Mouse (Mus musculus): ENCODE data around the gene Fam89b. TPM values are rescaled to one million over a fixed set of nuclear protein-coding genes. Genes with fewer than 3 reads are reported as not detected.
"Not testable (repeated sequence)": the region's sequence is repeated elsewhere in the genome, so short reads cannot be mapped to it uniquely, and the experiment has no call there.

The Fam89b gene
- total and polyA plus RNA-seq, 2 experiments, result 6.8 to 56.6 TPM

DNA sequence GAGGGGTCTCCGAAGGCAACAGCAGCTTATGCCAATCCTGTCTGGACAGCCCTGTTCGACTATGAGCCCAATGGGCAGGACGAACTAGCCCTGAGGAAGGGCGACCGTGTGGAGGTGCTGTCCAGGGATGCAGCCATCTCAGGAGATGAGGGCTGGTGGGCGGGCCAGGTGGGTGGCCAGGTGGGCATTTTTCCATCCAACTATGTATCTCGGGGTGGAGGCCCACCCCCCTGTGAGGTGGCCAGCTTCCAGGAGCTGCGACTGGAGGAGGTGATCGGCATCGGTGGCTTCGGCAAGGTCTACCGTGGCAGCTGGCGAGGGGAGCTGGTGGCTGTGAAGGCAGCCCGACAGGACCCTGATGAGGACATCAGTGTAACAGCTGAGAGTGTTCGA lies 39.1 kb downstream of the Fam89b start:
- DNase-seq (ENCODE audit: extremely low read depth, low read depth, low spot score), result no peak
- H3K27ac ChIP-seq (replicated peaks; ENCODE audit: insufficient read depth, low read depth, low read length), result no peak overlapping the region; the same call in 1 of the 2 replicates
- 15% methylated on average over 15 of the region's 15 CpGs for WGBS
- H3K4me3 ChIP-seq (ENCODE audit: insufficient read depth, low read depth, low read length), result peak overlapping the region; percentile 89
- TF ChIP-seq POLR2A (IDR thresholded peaks at IDR 0.05; ENCODE audit: extremely low read depth, insufficient read depth, low read length), result no peak
- H3K79me2 ChIP-seq (ENCODE audit: control insufficient read depth, insufficient read depth, low read length), result peaks cover 23% of the 10 kb centered on the region
- H3K9ac ChIP-seq (ENCODE audit: low read depth, low read length), result peak overlapping the region; percentile 85
- no peaks in the 10 kb centered on the region for H3K27me3 ChIP-seq (ENCODE audit: control insufficient read depth, insufficient read depth, low read length)
- peaks cover 22% of the 10 kb centered on the region for H3K4me1 ChIP-seq (ENCODE audit: control insufficient read depth, insufficient read depth, low read length)
- H3K36me3 ChIP-seq (ENCODE audit: control insufficient read depth, insufficient read depth, low read length), result peaks cover 3% of the 10 kb centered on the region

DNA sequence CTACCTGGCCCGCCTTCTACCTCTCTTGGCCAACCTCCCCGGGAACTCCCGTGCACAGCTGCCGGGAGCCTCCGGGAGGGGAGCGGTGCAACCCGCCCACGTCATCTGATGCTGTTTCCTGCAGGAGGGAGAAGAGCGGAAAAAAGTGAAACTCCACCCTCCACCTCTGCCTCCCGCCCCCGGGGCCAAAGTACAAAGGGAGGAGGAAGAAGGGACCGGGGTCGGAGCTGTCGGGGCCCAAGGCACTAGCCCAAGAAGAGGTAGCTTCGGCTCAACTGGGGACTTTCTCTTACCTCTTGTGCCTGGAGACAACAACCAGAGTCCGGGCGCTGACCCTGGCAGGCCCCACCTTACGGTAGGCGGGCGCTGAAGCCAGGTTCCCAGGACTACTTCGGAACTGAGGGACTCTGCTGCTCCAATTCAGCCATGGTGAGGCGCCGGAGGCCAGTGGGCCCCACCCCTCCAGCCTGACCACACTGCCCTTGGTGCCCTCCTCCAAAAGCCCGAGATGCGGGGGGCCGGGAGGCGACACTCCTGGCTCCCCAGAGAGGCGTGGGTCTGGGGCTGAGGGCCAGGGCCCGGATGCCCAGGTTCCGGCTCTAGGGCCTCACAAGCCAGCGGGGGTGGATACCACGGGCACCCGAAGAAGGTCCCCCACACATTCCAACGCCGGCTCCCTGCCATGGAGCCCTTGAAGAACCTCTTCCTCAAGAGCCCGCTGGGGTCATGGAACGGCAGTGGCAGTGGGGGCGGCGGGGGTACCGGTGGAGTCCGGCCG lies 39.7 kb downstream of the Fam89b start:
- peak overlapping the region; percentile 89 for H3K4me3 ChIP-seq (ENCODE audit: insufficient read depth, low read depth, low read length)
- 2% methylated on average over 42 of the region's 42 CpGs for WGBS
- H3K27ac ChIP-seq (replicated peaks; ENCODE audit: insufficient read depth, low read depth, low read length), result peak overlapping the region; percentile 90
- peak overlapping the region; percentile 85 for H3K9ac ChIP-seq (ENCODE audit: low read depth, low read length)
- DNase-seq (ENCODE audit: extremely low read depth, low read depth, low spot score), result peak; percentile 90
- no peaks in the 10 kb centered on the region for H3K27me3 ChIP-seq (ENCODE audit: control insufficient read depth, insufficient read depth, low read length)
- H3K36me3 ChIP-seq (ENCODE audit: control insufficient read depth, insufficient read depth, low read length), result no peaks in the 10 kb centered on the region; the same call in 1 of the 2 replicates
- H3K79me2 ChIP-seq (ENCODE audit: control insufficient read depth, insufficient read depth, low read length), result peaks cover 23% of the 10 kb centered on the region
- peaks cover 22% of the 10 kb centered on the region for H3K4me1 ChIP-seq (ENCODE audit: control insufficient read depth, insufficient read depth, low read length)
- peak; percentile 79; the same call in 1 of the 2 replicates for TF ChIP-seq POLR2A (IDR thresholded peaks at IDR 0.05; ENCODE audit: extremely low read depth, insufficient read depth, low read length)
- TF ChIP-seq CTCF (IDR thresholded peaks at IDR 0.05; ENCODE audit: low read depth, low read length), result 0 out of 2 replicates have a peak, but pooled peaks have one; percentile 0

DNA sequence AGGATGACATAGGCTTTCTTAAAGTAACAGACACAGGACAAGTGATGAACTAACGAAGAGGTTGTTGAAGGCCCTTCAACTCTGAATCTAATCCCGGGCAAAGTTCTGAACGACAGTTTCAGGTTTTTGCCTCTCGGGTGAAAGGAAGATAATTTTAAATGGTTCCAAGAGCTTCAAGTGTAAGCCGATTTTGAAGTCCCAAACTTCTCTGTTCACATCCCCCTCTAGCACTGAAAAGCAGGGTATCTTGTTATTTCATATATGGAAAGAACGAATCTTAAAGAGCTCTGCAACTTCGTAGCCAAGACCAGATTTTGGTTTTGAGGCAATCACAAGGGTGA lies 40.4 kb downstream of the Fam89b start:
- 1% methylated on average over 7 of the region's 7 CpGs for WGBS
- peaks cover 23% of the 10 kb centered on the region for H3K79me2 ChIP-seq (ENCODE audit: control insufficient read depth, insufficient read depth, low read length)
- peaks cover 22% of the 10 kb centered on the region for H3K4me1 ChIP-seq (ENCODE audit: control insufficient read depth, insufficient read depth, low read length)
- H3K27ac ChIP-seq (replicated peaks; ENCODE audit: insufficient read depth, low read depth, low read length), result peak overlapping the region; percentile 90
- no peak for DNase-seq (ENCODE audit: extremely low read depth, low read depth, low spot score)
- TF ChIP-seq CTCF (IDR thresholded peaks at IDR 0.05; ENCODE audit: low read depth, low read length) (no peak), POLR2A (IDR thresholded peaks at IDR 0.05; ENCODE audit: extremely low read depth, insufficient read depth, low read length) (no peak)
- H3K4me3 ChIP-seq (ENCODE audit: insufficient read depth, low read depth, low read length), result peak overlapping the region; percentile 89
- H3K36me3 ChIP-seq (ENCODE audit: control insufficient read depth, insufficient read depth, low read length), result no peaks in the 10 kb centered on the region; the same call in 1 of the 2 replicates
- H3K27me3 ChIP-seq (ENCODE audit: control insufficient read depth, insufficient read depth, low read length), result no peaks in the 10 kb centered on the region
- peak overlapping the region; percentile 74 for H3K9ac ChIP-seq (ENCODE audit: low read depth, low read length)

DNA sequence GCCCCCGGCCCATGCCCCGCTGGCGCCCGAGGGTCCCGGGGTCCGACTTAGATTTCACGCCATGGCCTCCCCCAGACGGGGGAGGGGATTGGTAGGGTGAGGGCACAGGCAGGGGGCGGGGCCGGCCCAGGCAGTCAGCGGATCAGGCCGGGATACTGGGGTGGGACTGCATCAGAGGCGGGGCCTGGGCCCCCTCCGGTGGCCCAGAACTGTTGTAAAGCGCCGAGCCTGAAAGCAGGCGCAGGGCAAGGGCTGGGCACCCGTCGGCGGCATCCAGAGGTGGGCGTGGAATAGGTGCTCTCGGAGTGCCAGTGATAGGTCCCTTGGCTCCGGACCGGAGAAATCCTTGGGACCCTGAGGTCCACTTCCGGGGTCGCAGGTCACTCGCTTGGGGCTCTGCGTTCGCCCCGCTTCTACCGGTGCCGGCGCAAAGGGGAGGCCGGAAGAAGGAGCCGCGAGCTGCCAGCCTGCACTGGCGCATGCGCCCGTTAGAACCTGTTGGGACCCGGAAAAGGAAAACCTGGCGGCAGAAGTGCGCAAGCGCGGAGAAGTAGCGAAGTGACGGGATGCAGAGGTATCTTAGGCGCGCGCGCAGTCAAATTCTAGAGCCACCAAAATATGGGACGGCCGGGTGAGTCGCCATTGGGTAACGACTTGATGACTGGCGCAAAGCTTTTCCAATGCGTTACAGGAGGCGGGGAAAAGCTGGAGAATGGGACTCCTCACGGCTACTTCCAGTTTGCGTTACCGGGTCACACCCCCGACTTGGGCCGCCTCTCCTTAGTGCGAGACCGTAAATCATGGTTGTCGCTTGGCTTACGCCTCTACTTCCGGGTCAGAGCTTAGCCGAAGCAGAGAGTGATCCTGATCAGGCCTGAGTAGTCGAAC lies 41.0 kb downstream of the Fam89b start, which contains the start of the genes Map3k11 and Pcnx3:
TSS of gene Map3k11 (plus strand) at position 543 of the 888 bp plus-strand sequence.
TSS of gene Pcnx3 (minus strand) at position 709 of the 888 bp plus-strand sequence.
- Histone ChIP-seq H3K27ac (replicated peaks; ENCODE audit: insufficient read depth, low read depth, low read length) (peak within 1 kb of the TSS; percentile 90), H3K9ac (ENCODE audit: low read depth, low read length) (peak within 1 kb of the TSS; percentile 85), H3K27me3 (ENCODE audit: control insufficient read depth, insufficient read depth, low read length) (no peaks in the 10 kb centered on the region), H3K36me3 (ENCODE audit: control insufficient read depth, insufficient read depth, low read length) (no peaks in the 10 kb centered on the region; the same call in 1 of the 2 replicates), H3K79me2 (ENCODE audit: control insufficient read depth, insufficient read depth, low read length) (peaks cover 23% of the 10 kb centered on the region), H3K4me3 (ENCODE audit: insufficient read depth, low read depth, low read length) (peak within 1 kb of the TSS; percentile 89), H3K4me1 (ENCODE audit: control insufficient read depth, insufficient read depth, low read length) (peaks cover 22% of the 10 kb centered on the region)
- under 1% methylated on average over 69 of the region's 69 CpGs for WGBS
- no peak for TF ChIP-seq CTCF (IDR thresholded peaks at IDR 0.05; ENCODE audit: low read depth, low read length)
- 0 out of 2 replicates have a peak, but pooled peaks have one; percentile 30 for TF ChIP-seq POLR2A (IDR thresholded peaks at IDR 0.05; ENCODE audit: extremely low read depth, insufficient read depth, low read length)
- peak; percentile 99 for DNase-seq (ENCODE audit: extremely low read depth, low read depth, low spot score)

DNA sequence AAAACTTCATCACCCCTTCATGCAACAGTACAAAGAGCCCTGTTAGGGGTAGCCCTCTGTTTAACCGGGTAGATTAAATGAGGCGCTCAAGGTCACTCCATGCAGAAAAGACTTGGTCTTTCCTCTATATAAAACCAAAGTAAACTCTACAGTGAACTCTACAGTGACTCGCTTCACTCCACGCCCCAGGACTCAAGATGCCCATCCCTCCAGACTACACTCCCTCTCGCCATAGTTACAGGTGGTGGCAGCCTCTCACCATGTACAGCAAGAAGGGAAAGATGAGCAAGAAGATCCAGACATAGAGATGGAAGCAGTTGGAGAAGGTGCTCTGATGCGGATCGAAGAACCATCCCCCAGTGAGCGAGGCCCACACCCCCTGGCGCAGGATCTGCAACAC lies 41.7 kb downstream of the Fam89b start:
- Histone ChIP-seq H3K4me3 (ENCODE audit: insufficient read depth, low read depth, low read length) (peak overlapping the region; percentile 88), H3K4me1 (ENCODE audit: control insufficient read depth, insufficient read depth, low read length) (peaks cover 20% of the 10 kb centered on the region), H3K27ac (replicated peaks; ENCODE audit: insufficient read depth, low read depth, low read length) (no peak overlapping the region), H3K27me3 (ENCODE audit: control insufficient read depth, insufficient read depth, low read length) (no peaks in the 10 kb centered on the region), H3K36me3 (ENCODE audit: control insufficient read depth, insufficient read depth, low read length) (peaks cover 1% of the 10 kb centered on the region; the same call in 1 of the 2 replicates), H3K9ac (ENCODE audit: low read depth, low read length) (peak overlapping the region; percentile 80), H3K79me2 (ENCODE audit: control insufficient read depth, insufficient read depth, low read length) (peaks cover 23% of the 10 kb centered on the region)
- 32% methylated on average over 9 of the region's 9 CpGs for WGBS
- no peak for DNase-seq (ENCODE audit: extremely low read depth, low read depth, low spot score)
- TF ChIP-seq CTCF (IDR thresholded peaks at IDR 0.05; ENCODE audit: low read depth, low read length) (no peak), POLR2A (IDR thresholded peaks at IDR 0.05; ENCODE audit: extremely low read depth, insufficient read depth, low read length) (no peak)

DNA sequence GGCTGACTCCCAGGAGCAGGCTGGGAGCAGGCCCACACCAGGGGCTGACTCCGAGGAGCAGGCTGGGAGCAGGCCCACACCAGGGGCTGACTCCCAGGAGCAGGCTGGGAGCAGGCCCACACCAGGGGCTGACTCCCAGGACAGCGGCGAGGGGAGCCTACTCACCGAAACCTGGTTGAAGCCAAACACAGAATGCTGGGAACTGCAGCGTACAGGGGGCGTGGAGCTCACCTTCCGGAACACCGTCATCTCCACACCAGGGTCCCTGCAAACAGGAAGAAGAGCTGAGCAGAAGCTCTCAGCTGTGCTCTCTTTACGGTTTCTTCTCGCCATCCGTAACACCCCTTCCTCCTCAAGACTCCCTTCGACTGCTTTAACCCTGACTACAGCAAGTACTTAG lies 42.5 kb downstream of the Fam89b start:
- H3K27ac ChIP-seq (replicated peaks; ENCODE audit: insufficient read depth, low read depth, low read length); DNase-seq (ENCODE audit: extremely low read depth, low read depth, low spot score); H3K27me3 ChIP-seq (ENCODE audit: control insufficient read depth, insufficient read depth, low read length); H3K4me3 ChIP-seq (ENCODE audit: insufficient read depth, low read depth, low read length); H3K9ac ChIP-seq (ENCODE audit: low read depth, low read length); H3K36me3 ChIP-seq (ENCODE audit: control insufficient read depth, insufficient read depth, low read length): not testable (repeated sequence)
- peaks cover 20% of the 10 kb centered on the region for H3K4me1 ChIP-seq (ENCODE audit: control insufficient read depth, insufficient read depth, low read length)
- H3K79me2 ChIP-seq (ENCODE audit: control insufficient read depth, insufficient read depth, low read length), result peaks cover 23% of the 10 kb centered on the region
- 94% methylated on average over 12 of the region's 12 CpGs for WGBS

All from liver, adult 2 months (tissue).